Mouse (Mus musculus) gastrocnemius, adult 18-20 months (tissue): ENCODE data around the gene Fbxw21. TPM values are rescaled to one million over a fixed set of nuclear protein-coding genes. Genes with fewer than 3 reads are reported as not detected.

Source experiments
- DNase-seq: peaks from one replicate; pipeline ENCODE4 v3.0.0; 2021; ENCODE audit warnings: low spot score
- total RNA-seq, 2 experiments: library from RNA; stranded (reverse); gene quantifications; 2 replicates each; pipeline ENCODE4 v1.2.3; 2021

The Fbxw21 gene
- total RNA-seq, 2 experiments from 2014 or later, result not detected

DNA sequence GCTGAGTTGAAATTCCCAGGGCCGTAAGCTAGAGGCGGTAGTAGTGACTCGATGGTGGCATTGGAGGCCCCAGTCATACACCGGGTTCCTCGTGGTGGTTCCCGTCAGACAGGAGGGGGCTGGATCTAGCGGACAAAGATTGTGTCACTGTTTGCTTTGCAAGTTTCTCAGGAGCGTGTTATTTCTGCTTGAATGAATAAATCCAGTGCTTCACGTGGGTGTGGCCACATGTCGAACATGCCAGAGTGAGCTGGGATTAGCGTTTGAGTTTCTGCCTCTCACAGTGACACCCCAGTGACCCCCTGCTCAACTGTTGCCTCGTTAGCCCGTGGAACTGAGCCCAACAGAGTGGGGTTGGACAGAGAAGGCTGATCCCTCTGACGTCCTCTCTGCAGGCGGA is 71.4 kb downstream of the Fbxw21 start:
- no peak for DNase-seq

Other genes with a start within 250 kb of the Fbxw21 start
- not detected for gene Tmem89, start 247.4 kb downstream of the Fbxw21 start, total RNA-seq
- 100 to 1,000 TPM; 888 to 981 TPM for gene Uqcrc1, start 225.4 kb downstream of the Fbxw21 start, total RNA-seq
- gene Col7a1, start 208.5 kb downstream of the Fbxw21 start, total RNA-seq, result 1 to 10 TPM; 2.2 to 3.5 TPM
- gene Ucn2, start 176.0 kb downstream of the Fbxw21 start, total RNA-seq, result under 1 TPM; 0.27 to 0.90 TPM
- 10 to 100 TPM; 18.8 to 43.0 TPM for gene Pfkfb4, start 170.3 kb downstream of the Fbxw21 start, total RNA-seq
- 10 to 100 TPM in 1 of 2 experiments, 1 to 10 TPM in 1; 9.8 to 15.5 TPM for gene Shisa5, start 123.5 kb downstream of the Fbxw21 start, total RNA-seq
- 10 to 100 TPM; 13.1 to 17.2 TPM for gene Trex1, start 102.3 kb downstream of the Fbxw21 start, total RNA-seq
- gene Atrip, start 87.9 kb downstream of the Fbxw21 start, total RNA-seq, result 1 to 10 TPM; 8.9 to 9.2 TPM
- 1 to 10 TPM; 7.9 to 8.1 TPM for gene Ccdc51, start 79.5 kb downstream of the Fbxw21 start, total RNA-seq
- gene Tma7, start 79.5 kb downstream of the Fbxw21 start, total RNA-seq, result 100 to 1,000 TPM; 325 to 344 TPM
- gene Plxnb1, start 66.7 kb downstream of the Fbxw21 start, total RNA-seq, result 1 to 10 TPM in 1 of 2 experiments, under 1 TPM in 1; 0.68 to 1.4 TPM
- gene Fbxw13, start 33.9 kb upstream of the Fbxw21 start, total RNA-seq, result not detected
- gene Fbxw20, start 72.7 kb upstream of the Fbxw21 start, total RNA-seq, result not detected
- not detected for gene Fbxw14, start 125.6 kb upstream of the Fbxw21 start, total RNA-seq
- not detected for gene Fbxw28, start 177.6 kb upstream of the Fbxw21 start, total RNA-seq
- gene Fbxw22, start 242.3 kb upstream of the Fbxw21 start, total RNA-seq, result not detected